In the genomic region with DNA sequence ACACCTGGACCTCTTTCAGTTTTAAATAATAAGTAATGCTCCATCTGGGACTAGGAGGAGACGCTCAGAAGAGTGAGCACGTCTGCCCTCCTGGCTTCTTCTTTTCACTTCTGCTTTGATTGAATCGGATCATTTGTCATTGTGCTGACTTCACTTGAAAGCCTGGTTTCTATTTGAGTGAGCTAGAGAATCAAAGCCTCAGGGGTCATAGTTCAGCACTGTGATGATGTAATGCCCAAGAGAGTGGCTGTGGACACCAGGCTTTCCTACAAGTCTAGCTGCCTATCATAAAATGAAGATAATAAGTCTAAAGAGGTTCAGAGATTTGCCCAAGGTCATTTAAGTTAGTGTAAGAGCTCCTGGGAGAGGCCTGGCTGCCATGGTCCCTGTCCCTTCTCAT, we compare ENCODE assay signal across 11 mouse cellular contexts. TPM values are rescaled to one million over a fixed set of nuclear protein-coding genes. Genes with fewer than 3 reads are reported as not detected.
DNase-seq lines count a peak whose midpoint lies in the region; ATAC-seq lines count a peak whose summit lies in the region.
"Had no signal": no experiment of that assay in that cellular context is flagged by ENCODE, and none has a peak within 500 bp of the region (broad histone marks: within the 10 kb centered on the region; RNA-seq: fewer than 3 reads in every experiment).

No protein-coding gene starts in this region.

- H3K4me3 ChIP-seq in liver, embryonic 16.5 days (ENCODE audit: low read depth, low read length): no peak overlapping the region

- no peaks in the 10 kb centered on the region for H3K9me3 ChIP-seq in liver, embryonic 16.5 days (replicated peaks; ENCODE audit: control insufficient read depth, low read length)

- H3K4me2 ChIP-seq in liver, embryonic 16.5 days (ENCODE audit: low read depth, low read length): no peak overlapping the region

- peak; percentile 54 for ATAC-seq in liver, embryonic 16.5 days (ENCODE audit: low read depth)

- H3K27me3 ChIP-seq in liver, embryonic 16.5 days (ENCODE audit: control insufficient read depth, insufficient read depth, low read depth, low read length): no peaks in the 10 kb centered on the region

- no peak overlapping the region for H3K27ac ChIP-seq in liver, embryonic 16.5 days (ENCODE audit: low read length)

- H3K9ac ChIP-seq in liver, embryonic 16.5 days (ENCODE audit: low read depth, low read length): no peak overlapping the region

- 24% methylated on average over 3 of the region's 3 CpGs for WGBS in liver, embryonic 16.5 days (ENCODE audit: insufficient replicate concordance)

- peak; percentile 24 for DNase-seq in kidney, adult 18-20 months
- no peak for DNase-seq in kidney, postnatal 4 days
- DNase-seq in Muller cell, postnatal 12 days (ENCODE audit: inconsistent ontology term): peak; percentile 59
- peak; percentile 67 for DNase-seq in embryo, embryonic 10 days (ENCODE audit: low spot score)
- no peak for DNase-seq in gastrocnemius, postnatal 10 days
- no peak for DNase-seq in ovary, adult 18-20 months (ENCODE audit: low spot score)
- DNase-seq: cerebellum, adult 9-11 months; gastrocnemius, postnatal 36 days; lung, postnatal 10 days had no signal

- H3K36me3 ChIP-seq in liver, embryonic 16.5 days (ENCODE audit: control insufficient read depth, insufficient read depth): no peaks in the 10 kb centered on the region

- no peaks in the 10 kb centered on the region; the same call in 1 of the 2 replicates for H3K4me1 ChIP-seq in liver, embryonic 16.5 days (ENCODE audit: control insufficient read depth, low read depth, low read length)

RNA-seq across cellular contexts. Expression of a gene that starts 5.2 kb away (rescaled TPM):
- not detected in 2 replicates for polyA plus RNA-seq in liver, embryonic 16.5 days (2015; fragmentation: Nextera tagmentation; extraction: Ambion mirVana)
- total RNA-seq in gastrocnemius, postnatal 10 days (2021): under 1 TPM; 0.35 to 0.59 TPM
- total RNA-seq: hematopoietic stem cell, adult 5-6 weeks had no signal

RNA-seq across cellular contexts. Expression of a gene that starts 23.4 kb away (rescaled TPM):
- polyA plus RNA-seq in liver, embryonic 16.5 days (2015; fragmentation: Nextera tagmentation; extraction: Ambion mirVana): 2.2 and 2.3 TPM in 2 replicates
- under 1 TPM in 1 of 2 experiments, not detected in 1; 0.07 TPM for total RNA-seq in gastrocnemius, postnatal 10 days (2021)
- total RNA-seq: hematopoietic stem cell, adult 5-6 weeks had no signal

RNA-seq across cellular contexts. Expression of a gene that starts 48.1 kb away (rescaled TPM):
- 2.2 and 3.0 TPM in 2 replicates for polyA plus RNA-seq in liver, embryonic 16.5 days (2015; fragmentation: Nextera tagmentation; extraction: Ambion mirVana)
- total RNA-seq in gastrocnemius, postnatal 10 days (2021): 1 to 10 TPM; 8.0 to 8.4 TPM

RNA-seq across cellular contexts. Expression of a gene that starts 51.7 kb away (rescaled TPM):
- polyA plus RNA-seq in liver, embryonic 16.5 days (2015; fragmentation: Nextera tagmentation; extraction: Ambion mirVana): 0.48 and 0.55 TPM in 2 replicates
- 10 to 100 TPM; 11.9 to 13.0 TPM for total RNA-seq in gastrocnemius, postnatal 10 days (2021)
- total RNA-seq: hematopoietic stem cell, adult 5-6 weeks had no signal

RNA-seq across cellular contexts. Expression of a gene that starts 53.5 kb away (rescaled TPM):
- 0.02 and 0.04 TPM in 2 replicates for polyA plus RNA-seq in liver, embryonic 16.5 days (2015; fragmentation: Nextera tagmentation; extraction: Ambion mirVana)
- not detected for total RNA-seq in gastrocnemius, postnatal 10 days (2021)
- total RNA-seq: gastrocnemius, postnatal 36 days; hematopoietic stem cell, adult 5-6 weeks had no signal

Comparison
In these comparisons a context has a peak if more than half of its experiments do, and no peak if none do; other contexts are left out.
1. DNase-seq: peak in kidney, adult 18-20 months (single experiment), Muller cell, postnatal 12 days (single experiment) and embryo, embryonic 10 days (single experiment); none in kidney, postnatal 4 days (0 of 2), gastrocnemius, postnatal 10 days (single experiment) and ovary, adult 18-20 months (single experiment).